Mouse (Mus musculus) lung, adult 2 months (tissue): ENCODE measurements around the gene Fam110c. TPM values are rescaled to one million over a fixed set of nuclear protein-coding genes. Genes with fewer than 3 reads are reported as not detected.
"Not testable (repeated sequence)": the region's sequence is repeated elsewhere in the genome, so short reads cannot be mapped to it uniquely, and the experiment has no call there.

ENCODE experiments used
- DNase-seq: peaks from one replicate; pipeline ENCODE4 v3.0.0; 2022
- H3K4me1 ChIP-seq: fragments of 200-500 bp; 2 replicates; pipeline ENCODE4 v1.6.1; 2011; ENCODE audit warnings: low read length; ENCODE audit not compliant: control insufficient read depth, insufficient read depth
- H3K4me3 ChIP-seq: fragments of 200-500 bp; replicated peaks from 2 replicates; pipeline ENCODE3; 2011; ENCODE audit warnings: low read depth, mild to moderate bottlenecking, control low read depth, low read length; ENCODE audit errors: extremely low read depth
- CTCF ChIP-seq: fragments of 200-500 bp; IDR thresholded peaks from 2 replicates; pipeline ENCODE4 v1.5.1; 2011; ENCODE audit warnings: mild to moderate bottlenecking, low read length, control low read depth; ENCODE audit not compliant: insufficient read depth
- POLR2A ChIP-seq: fragments of 200-500 bp; IDR thresholded peaks from 2 replicates; pipeline ENCODE4 v1.6.1; 2011; ENCODE audit warnings: low read depth, mild to moderate bottlenecking, control low read depth, low read length, borderline replicate concordance; ENCODE audit errors: extremely low read depth
- WGBS: fragments of 180-500 bp; shearing (Covaris S2); methylation state at CpG from one replicate; pipeline ENCODE4 v1.1.7; 2018; 5-methylcytosine and 5-hydroxymethylcytosine counted together
- polyA plus RNA-seq: library from polyadenylated mRNA; depleted of rRNA; stranded (reverse); fragments of >200 nt; gene quantifications from 2 replicates; pipeline ENCODE4 v1.2.3, GENCODE M21; 2012; rRNA removed

Gene Fam110c
- polyA plus RNA-seq = 1.8 and 2.1 TPM in 2 replicates

DNA sequence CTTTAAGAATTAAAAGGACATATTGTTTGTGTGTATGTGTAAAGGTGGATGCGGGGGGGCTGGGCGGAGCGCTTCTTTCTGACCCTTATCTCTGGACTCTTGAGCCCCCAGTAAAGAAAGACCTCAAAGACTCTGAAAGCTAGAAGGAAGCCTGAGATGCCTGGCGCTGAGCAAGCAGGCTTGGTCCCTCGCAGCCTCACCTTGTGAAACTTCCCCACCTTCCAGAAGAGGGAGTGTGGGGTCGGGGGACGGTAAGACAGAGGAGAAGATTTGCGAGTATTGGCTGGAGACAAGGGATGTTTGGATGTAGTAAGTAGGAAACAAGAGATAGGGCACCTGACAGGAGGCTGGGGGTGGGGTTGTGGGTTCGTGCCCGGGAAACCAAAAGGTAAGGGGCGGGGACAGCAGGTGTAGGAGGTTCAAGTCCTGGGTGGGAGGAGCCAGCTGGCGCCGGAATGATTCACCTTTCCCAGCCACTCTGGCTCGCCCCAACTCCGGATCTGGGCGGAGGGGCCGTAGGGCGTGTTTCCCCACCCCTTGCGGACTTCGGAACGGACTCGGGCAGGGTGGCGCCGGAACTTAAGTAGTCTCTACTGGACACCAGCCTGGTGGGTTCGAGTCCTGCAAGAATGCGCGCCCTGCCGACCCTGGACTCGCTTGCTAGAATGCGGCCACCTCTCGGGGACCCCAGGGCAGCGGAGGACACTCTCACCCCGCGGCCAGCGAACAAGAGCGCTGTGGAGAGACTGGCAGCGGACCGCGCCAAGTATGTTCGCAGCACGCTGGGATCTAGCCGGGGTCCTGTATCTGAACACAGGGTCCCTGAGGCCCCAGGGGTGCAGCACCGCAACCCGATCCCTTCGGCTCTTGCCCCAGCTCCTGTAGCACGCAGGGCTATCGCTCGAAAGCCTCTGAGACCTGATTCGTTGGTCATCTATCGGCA lies at the start of gene Fam110c:
Gene Fam110c (plus strand): TSS at position 450 of the 943 bp plus-strand sequence.
- H3K4me1 ChIP-seq = no peaks in the 10 kb centered on the region
- H3K4me3 ChIP-seq = peak within 1 kb of the TSS; percentile 61
- TF ChIP-seq POLR2A = peak; percentile 48; the same call in 1 of the 2 replicates
- TF ChIP-seq CTCF = no peak
- 3% methylated on average over 50 of the region's 50 CpGs for WGBS
- DNase-seq = peak; percentile 73

DNA sequence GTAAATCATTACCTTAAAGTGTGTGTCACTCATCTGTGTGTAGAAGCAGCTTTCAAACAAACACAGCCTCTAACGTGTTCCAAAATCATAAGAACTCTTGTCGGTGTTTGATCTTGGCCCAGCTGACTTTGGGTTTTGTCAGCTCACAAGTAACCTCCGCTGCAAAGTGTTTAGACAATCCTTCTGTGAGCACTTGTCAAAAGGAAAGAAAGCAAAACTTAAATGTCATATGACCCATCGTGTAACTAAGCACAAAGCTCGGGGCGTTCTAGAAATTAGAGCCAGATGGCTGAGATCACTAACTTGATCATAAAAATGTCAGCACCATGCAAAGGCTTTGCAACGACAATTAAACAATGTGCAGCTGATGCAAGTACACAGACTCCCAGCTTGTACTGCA lies 47.2 kb upstream of the Fam110c start:
- TF ChIP-seq CTCF = no peak
- TF ChIP-seq POLR2A = no peak
- DNase-seq = peak; percentile 4
- 22% methylated on average over 7 of the region's 7 CpGs for WGBS
- H3K4me3 ChIP-seq = no peak overlapping the region
- no peaks in the 10 kb centered on the region for H3K4me1 ChIP-seq

DNA sequence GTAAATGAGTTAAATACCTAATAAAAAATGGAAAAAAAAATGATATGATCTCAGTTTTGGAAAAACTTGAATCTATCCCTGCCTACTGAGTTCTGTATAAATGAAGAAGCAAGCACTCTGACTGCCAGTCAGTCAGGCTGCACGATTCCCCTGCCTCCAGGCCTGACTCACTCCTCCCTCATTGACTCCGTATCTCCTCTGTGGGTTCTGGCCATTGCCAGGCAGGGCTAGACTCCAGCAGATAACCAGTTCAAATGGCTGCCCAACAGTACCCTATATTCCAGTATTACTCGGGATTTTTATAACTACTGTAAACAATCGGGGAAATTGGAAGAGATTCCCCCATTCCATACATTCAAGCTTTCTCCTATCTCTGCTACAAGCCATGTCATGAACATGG lies 21.6 kb upstream of the Fam110c start:
- TF ChIP-seq POLR2A (no peak), CTCF (no peak)
- no peaks in the 10 kb centered on the region for H3K4me1 ChIP-seq
- 85% methylated on average over 4 of the region's 4 CpGs for WGBS
- no peak for DNase-seq
- H3K4me3 ChIP-seq = no peak overlapping the region

GRCm38 (mm10) chr12:31056291-31056864 lies 17.3 kb upstream of the Fam110c start:
- no peak overlapping the region for H3K4me3 ChIP-seq

DNA sequence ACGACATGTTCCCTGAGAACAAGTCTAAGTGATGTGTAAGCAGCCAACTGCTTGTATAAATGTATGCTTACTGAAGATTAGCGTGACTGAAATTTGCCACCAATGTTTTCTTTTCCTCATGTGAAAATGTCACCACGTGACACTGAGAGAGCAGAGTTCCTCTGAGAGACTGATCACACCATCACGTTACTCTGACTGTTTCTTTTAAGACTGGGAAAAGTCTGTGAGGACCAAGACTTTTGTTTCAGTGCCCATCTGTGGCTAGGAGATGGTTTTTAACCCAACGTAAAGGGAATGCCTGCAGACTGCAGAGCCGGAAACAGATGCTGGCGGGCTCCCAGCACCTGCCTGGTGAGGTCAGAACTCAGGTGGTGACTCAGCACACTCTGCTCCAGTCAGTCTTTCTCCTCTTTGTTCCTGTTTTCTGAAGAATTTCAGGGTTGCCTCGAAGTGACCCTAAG lies 14.2 kb upstream of the Fam110c start:
- DNase-seq = peak; percentile 20
- TF ChIP-seq POLR2A (no peak), CTCF (no peak)
- no peaks in the 10 kb centered on the region for H3K4me1 ChIP-seq
- WGBS = 30% methylated on average over 8 of the region's 8 CpGs
- no peak overlapping the region for H3K4me3 ChIP-seq

More at GRCm38 (mm10) chr12:31056291-31056864, 17.3 kb upstream of the Fam110c start:
- no peaks in the 10 kb centered on the region for H3K4me1 ChIP-seq
- no peak for DNase-seq
- 63% methylated on average over 6 of the region's 6 CpGs for WGBS
- no peak for TF ChIP-seq CTCF
- no peak for TF ChIP-seq POLR2A

GRCm38 (mm10) chr12:31060245-31060644 lies 13.4 kb upstream of the Fam110c start:
- Histone ChIP-seq H3K4me3 (no peak overlapping the region), H3K4me1 (no peaks in the 10 kb centered on the region)
- 58% methylated on average over 8 of the region's 8 CpGs for WGBS
- TF ChIP-seq POLR2A = no peak
- TF ChIP-seq CTCF = no peak
- no peak for DNase-seq

- DNase-seq = no peak
- WGBS = 75% methylated on average over 5 of the region's 5 CpGs
- Histone ChIP-seq H3K4me3 (no peak overlapping the region), H3K4me1 (no peaks in the 10 kb centered on the region)
- TF ChIP-seq POLR2A (no peak), CTCF (no peak)
Observed at GRCm38 (mm10) chr12:31071222-31071621, 2.4 kb upstream of the Fam110c start.

GRCm38 (mm10) chr12:31074355-31074786 lies 710 bp downstream of the Fam110c start:
- WGBS = 2% methylated on average over 15 of the region's 18 CpGs
- H3K4me1 ChIP-seq, DNase-seq: not testable (repeated sequence)
- H3K4me3 ChIP-seq = peak overlapping the region; percentile 61

DNA sequence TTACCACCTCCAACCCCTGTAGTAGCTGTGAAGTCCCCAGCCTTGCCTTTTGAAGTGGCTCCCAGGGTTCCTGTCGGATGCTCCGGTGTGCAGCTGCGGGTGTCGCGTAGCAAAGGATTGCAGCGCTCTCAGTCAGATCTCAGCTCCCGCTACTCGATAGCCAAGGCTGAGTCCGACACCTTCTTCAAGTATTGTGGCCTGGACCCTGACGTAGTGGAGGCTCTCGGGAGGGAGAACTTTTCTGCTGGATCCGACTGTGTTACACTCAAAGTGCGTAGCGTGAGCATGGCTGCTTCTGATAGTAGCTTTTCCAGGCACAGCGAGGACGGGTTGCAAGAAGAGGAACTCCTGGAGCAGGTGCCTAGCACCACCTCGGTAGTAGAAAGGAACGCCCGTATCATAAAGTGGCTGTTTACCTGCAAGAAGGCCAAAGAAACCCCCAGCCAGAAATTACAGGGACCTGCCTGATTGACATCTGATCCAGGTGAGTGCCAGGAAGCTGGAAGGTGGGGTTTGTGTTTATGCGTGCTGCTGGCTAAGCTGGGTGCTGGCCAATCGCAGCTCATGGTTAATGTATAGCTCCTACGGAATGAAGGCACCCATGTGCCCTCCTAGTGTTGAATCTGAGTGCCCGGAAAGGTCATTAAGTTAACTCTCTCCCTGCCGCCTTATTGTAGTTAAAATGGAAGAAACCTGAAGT lies 1.3 kb downstream of the Fam110c start:
- DNase-seq = peak; percentile 41
- TF ChIP-seq POLR2A = no peak
- no peak for TF ChIP-seq CTCF
- peak overlapping the region; percentile 56 for H3K4me3 ChIP-seq
- WGBS = 4% methylated on average over 24 of the region's 24 CpGs
- no peaks in the 10 kb centered on the region for H3K4me1 ChIP-seq
